Mouse (Mus musculus): ENCODE measurements around the gene Gm20696. TPM values are rescaled to one million over a fixed set of nuclear protein-coding genes. Genes with fewer than 3 reads are reported as not detected.

Gene Gm20696
- total and polyA plus RNA-seq, 3 experiments = 0.59 TPM; not detected in 2

GRCm38 (mm10) chr6:99408880-99409279, 257.7 kb downstream of the Gm20696 start:
- no peak for DNase-seq (ENCODE audit: extremely low read depth)
- Histone ChIP-seq H3K27me3 (replicated peaks) (no peaks in the 10 kb centered on the region), H3K79me2 (replicated peaks; ENCODE audit: control insufficient read depth, extremely low read depth, insufficient read depth, poor library complexity, severe bottlenecking) (no peaks in the 10 kb centered on the region), H3K27ac (ENCODE audit: insufficient read depth, low read depth) (no peak overlapping the region), H3K9me3 (replicated peaks; ENCODE audit: low read length) (no peaks in the 10 kb centered on the region), H3K36me3 (replicated peaks in 1 of 2; ENCODE audit: control insufficient read depth in 1 of 2, insufficient read depth in 1 of 2, low read length in 1 of 2) (no peaks in the 10 kb centered on the region), H3K4me1 (ENCODE audit: control insufficient read depth in 1 of 2, insufficient read depth in 2 of 2) (peaks cover 2 to 28% of the 10 kb centered on the region in 2 experiments; a peak in 3 of 4 replicates), H3K4me2 (ENCODE audit: insufficient read depth, low read depth, poor library complexity, severe bottlenecking) (no peak overlapping the region), H3K9ac (ENCODE audit: insufficient read depth, low read depth) (no peak overlapping the region), H3K4me3 (replicated peaks in 1 of 3; ENCODE audit: low read depth in 2 of 3, low read length in 2 of 3, poor library complexity in 1 of 3) (no peak overlapping the region)
- in situ Hi-C loops (cut with MboI; ENCODE audit: low pct_ligation_motif_present, low pct_unique_long_range_greater_than_20kb, low sequenced_read_pairs) (no loop called here), dilution Hi-C loops (cut with MboI; ENCODE audit: extremely low pct_ligation_motif_present, extremely low pct_unique_long_range_greater_than_20kb, low sequenced_read_pairs) (no loop called here)
- TF ChIP-seq EP300 (IDR thresholded peaks at IDR 0.05; ENCODE audit: low read length) = no peak
- TF ChIP-seq GABPA (IDR thresholded peaks at IDR 0.05; ENCODE audit: insufficient replicate concordance, low read depth, low read length) = no peak
- TF ChIP-seq HCFC1 (IDR thresholded peaks at IDR 0.05; ENCODE audit: low read depth, low read length) = no peak
- TF ChIP-seq TCF12 (IDR thresholded peaks at IDR 0.05; ENCODE audit: low read depth, low read length) = no peak
- no peak for TF ChIP-seq NRF1 (IDR thresholded peaks at IDR 0.05; ENCODE audit: low read depth, low read length)
- TF ChIP-seq CHD2 (IDR thresholded peaks at IDR 0.05; ENCODE audit: low read length) = no peak

GRCm38 (mm10) chr6:99403755-99404390, 262.7 kb downstream of the Gm20696 start:
- Histone ChIP-seq H3K4me2 (ENCODE audit: insufficient read depth, low read depth, poor library complexity, severe bottlenecking) (no peak overlapping the region), H3K79me2 (replicated peaks; ENCODE audit: control insufficient read depth, extremely low read depth, insufficient read depth, poor library complexity, severe bottlenecking) (no peaks in the 10 kb centered on the region), H3K4me3 (replicated peaks in 1 of 3; ENCODE audit: low read depth in 2 of 3, low read length in 2 of 3, poor library complexity in 1 of 3) (no peak overlapping the region), H3K27ac (ENCODE audit: insufficient read depth, low read depth) (no peak overlapping the region), H3K9ac (ENCODE audit: insufficient read depth, low read depth) (no peak overlapping the region), H3K36me3 (replicated peaks in 1 of 2; ENCODE audit: control insufficient read depth in 1 of 2, insufficient read depth in 1 of 2, low read length in 1 of 2) (no peaks in the 10 kb centered on the region), H3K9me3 (replicated peaks; ENCODE audit: low read length) (no peaks in the 10 kb centered on the region), H3K4me1 (ENCODE audit: control insufficient read depth in 1 of 2, insufficient read depth in 2 of 2) (peaks cover 10 to 45% of the 10 kb centered on the region in 2 experiments), H3K27me3 (replicated peaks) (no peaks in the 10 kb centered on the region)
- TF ChIP-seq RCOR1 (conservative IDR thresholded peaks at IDR 0.05; ENCODE audit: low read depth, low read length) = no peak
- peak; percentile 85 for TF ChIP-seq ZNF384 (IDR thresholded peaks at IDR 0.05; ENCODE audit: low read depth, low read length)
- dilution Hi-C loops (cut with MboI; ENCODE audit: extremely low pct_ligation_motif_present, extremely low pct_unique_long_range_greater_than_20kb, low sequenced_read_pairs) = no loop called here
- in situ Hi-C loops (cut with MboI; ENCODE audit: low pct_ligation_motif_present, low pct_unique_long_range_greater_than_20kb, low sequenced_read_pairs) = no loop called here
- DNase-seq (ENCODE audit: extremely low read depth) = no peak

GRCm38 (mm10) chr6:99402941-99403340, 263.7 kb downstream of the Gm20696 start:
- Histone ChIP-seq H3K4me3 (replicated peaks in 1 of 3; ENCODE audit: low read depth in 2 of 3, low read length in 2 of 3, poor library complexity in 1 of 3) (no peak overlapping the region), H3K9ac (ENCODE audit: insufficient read depth, low read depth) (no peak overlapping the region), H3K27ac (ENCODE audit: insufficient read depth, low read depth) (no peak overlapping the region), H3K9me3 (replicated peaks; ENCODE audit: low read length) (no peaks in the 10 kb centered on the region), H3K36me3 (replicated peaks in 1 of 2; ENCODE audit: control insufficient read depth in 1 of 2, insufficient read depth in 1 of 2, low read length in 1 of 2) (no peaks in the 10 kb centered on the region), H3K4me2 (ENCODE audit: insufficient read depth, low read depth, poor library complexity, severe bottlenecking) (no peak overlapping the region), H3K79me2 (replicated peaks; ENCODE audit: control insufficient read depth, extremely low read depth, insufficient read depth, poor library complexity, severe bottlenecking) (no peaks in the 10 kb centered on the region), H3K27me3 (replicated peaks) (no peaks in the 10 kb centered on the region), H3K4me1 (ENCODE audit: control insufficient read depth in 1 of 2, insufficient read depth in 2 of 2) (peaks cover 10 to 45% of the 10 kb centered on the region in 2 experiments)
- dilution Hi-C loops (cut with MboI; ENCODE audit: extremely low pct_ligation_motif_present, extremely low pct_unique_long_range_greater_than_20kb, low sequenced_read_pairs) (no loop called here), in situ Hi-C loops (cut with MboI; ENCODE audit: low pct_ligation_motif_present, low pct_unique_long_range_greater_than_20kb, low sequenced_read_pairs) (no loop called here)
- DNase-seq (ENCODE audit: extremely low read depth) = no peak
- no peak for TF ChIP-seq NRF1 (IDR thresholded peaks at IDR 0.05; ENCODE audit: low read depth, low read length)
- TF ChIP-seq SMC3 (IDR thresholded peaks at IDR 0.05; ENCODE audit: low read depth, low read length) = no peak
- TF ChIP-seq RCOR1 (conservative IDR thresholded peaks at IDR 0.05; ENCODE audit: low read depth, low read length) = no peak
- no peak for TF ChIP-seq USF1 (IDR thresholded peaks at IDR 0.05; ENCODE audit: low read depth, low read length)
- no peak for TF ChIP-seq ZMIZ1 (IDR thresholded peaks at IDR 0.05; ENCODE audit: low read depth, low read length)
